Mouse (Mus musculus) macrophage (primary cell): ENCODE measurements around the gene Gm42878. TPM values are rescaled to one million over a fixed set of nuclear protein-coding genes. Genes with fewer than 3 reads are reported as not detected.

Experiments used
- H3K27ac ChIP-seq: fragments of 350-480 bp; formaldehyde crosslinking; 2 replicates; pipeline ENCODE4 v1.9.0; 2021
- H3K36me3 ChIP-seq: fragments of 350-480 bp; formaldehyde crosslinking; 2 replicates; pipeline ENCODE4 v1.9.0; 2021; ENCODE audit errors: inconsistent target
- H3K4me3 ChIP-seq: fragments of 350-480 bp; formaldehyde crosslinking; 2 replicates; pipeline ENCODE4 v1.9.0; 2021; ENCODE audit errors: inconsistent target
- H3K79me2 ChIP-seq: fragments of 350-480 bp; formaldehyde crosslinking; 2 replicates; pipeline ENCODE4 v1.9.0; 2021; ENCODE audit errors: inconsistent target
- whole genome bisulfite sequencing: methylation state at CpG from one replicate; pipeline ENCODE4 v1.1.7; 2026; ENCODE audit warnings: inconsistent platforms; ENCODE audit not compliant: missing documents; 5-methylcytosine and 5-hydroxymethylcytosine counted together
- polyA plus RNA-seq: library from polyadenylated mRNA; stranded (reverse); fragments of 250-400 nt; gene quantifications from 3 replicates; pipeline ENCODE4 v1.2.4, GENCODE M21; 2018; ENCODE audit warnings: inconsistent platforms
- total RNA-seq, 78 experiments: library from RNA; depleted of rRNA; stranded (reverse); fragments of 250-400 nt; gene quantifications; 1 replicate in 9 of 78; 2 replicates in 24 of 78; 3 replicates in 43 of 78; 4 replicates in 2 of 78; pipeline ENCODE4 v1.2.4; 2018; ENCODE audit warnings: inconsistent platforms in 56 of 78

The Gm42878 gene
- total RNA-seq (2018; cell fraction: chromatin; rRNA removed): 1 to 10 TPM in 12 of 26 experiments, not detected in 14; 1.2 to 5.3 (median 1.9) TPM
- total RNA-seq (2018; cell fraction: cytosol; rRNA removed): under 1 TPM in 14 of 26 experiments, not detected in 12; 0.07 to 0.77 (median 0.18) TPM
- total RNA-seq (2018; cell fraction: nucleus; rRNA removed): 1 to 10 TPM in 4 of 26 experiments, under 1 TPM in 3, not detected in 19; 0.83 to 2.1 (median 1.0) TPM
- 0.11 to 0.26 TPM in 2 of 3 replicates, not detected in the other for polyA plus RNA-seq

DNA sequence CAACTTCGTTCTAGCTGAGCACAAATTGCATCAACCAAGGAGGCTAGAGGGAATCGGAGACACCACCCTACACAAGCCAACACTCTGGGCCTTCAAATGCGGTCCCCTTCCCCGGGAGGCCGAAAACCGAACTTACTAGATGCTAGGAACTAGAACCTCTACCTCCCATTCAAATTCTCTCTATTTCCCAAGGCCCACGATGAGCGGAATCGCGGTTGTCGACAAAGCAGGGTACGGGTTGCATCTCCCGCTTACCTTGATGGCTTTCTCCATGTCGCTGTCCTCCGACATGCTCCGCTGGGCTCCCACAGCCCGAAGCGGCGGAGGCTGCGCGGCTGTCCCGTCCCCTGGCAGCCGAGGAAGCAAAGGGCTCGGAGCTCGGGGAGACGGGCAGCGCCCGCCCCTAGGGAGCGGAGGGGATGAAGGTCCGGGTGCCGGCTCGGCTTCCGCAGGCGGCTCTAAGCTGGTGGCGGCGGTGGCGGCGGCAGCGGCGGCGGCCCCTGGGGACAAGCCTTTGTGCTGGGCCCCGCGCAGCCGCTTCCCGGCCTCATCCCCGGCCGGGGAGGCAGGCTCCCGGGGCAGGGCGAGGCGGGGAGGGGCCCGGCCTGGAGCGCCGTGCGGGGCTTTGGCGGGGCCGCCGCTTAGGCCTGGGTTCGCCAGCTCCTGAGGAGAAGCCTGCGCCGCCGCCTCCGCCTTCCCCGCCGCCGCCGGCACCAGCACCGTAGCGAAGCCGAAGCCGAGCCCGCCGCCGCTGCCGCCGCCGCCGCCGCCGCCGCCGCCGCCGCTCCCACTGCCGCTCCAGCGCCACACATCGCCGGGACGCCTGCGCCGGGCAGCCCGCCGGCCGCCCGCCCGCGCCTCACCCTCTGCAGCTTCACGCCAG lies at the start of gene Gm42878, which contains the start of gene Adam1a:
Gm42878 (minus strand) TSS at position 573 of the 883 bp plus-strand sequence.
Adam1a (minus strand) TSS at position 573 of the 883 bp plus-strand sequence.
- WGBS: 1% methylated on average over 41 of the region's 97 CpGs
- peak within 1 kb of the TSS; percentile 92 for H3K4me3 ChIP-seq
- H3K36me3 ChIP-seq: no peaks in the 10 kb centered on the region
- peaks cover 49% of the 10 kb centered on the region for H3K79me2 ChIP-seq
- H3K27ac ChIP-seq: peak within 1 kb of the TSS; percentile 32; the same call in 1 of the 2 replicates

DNA sequence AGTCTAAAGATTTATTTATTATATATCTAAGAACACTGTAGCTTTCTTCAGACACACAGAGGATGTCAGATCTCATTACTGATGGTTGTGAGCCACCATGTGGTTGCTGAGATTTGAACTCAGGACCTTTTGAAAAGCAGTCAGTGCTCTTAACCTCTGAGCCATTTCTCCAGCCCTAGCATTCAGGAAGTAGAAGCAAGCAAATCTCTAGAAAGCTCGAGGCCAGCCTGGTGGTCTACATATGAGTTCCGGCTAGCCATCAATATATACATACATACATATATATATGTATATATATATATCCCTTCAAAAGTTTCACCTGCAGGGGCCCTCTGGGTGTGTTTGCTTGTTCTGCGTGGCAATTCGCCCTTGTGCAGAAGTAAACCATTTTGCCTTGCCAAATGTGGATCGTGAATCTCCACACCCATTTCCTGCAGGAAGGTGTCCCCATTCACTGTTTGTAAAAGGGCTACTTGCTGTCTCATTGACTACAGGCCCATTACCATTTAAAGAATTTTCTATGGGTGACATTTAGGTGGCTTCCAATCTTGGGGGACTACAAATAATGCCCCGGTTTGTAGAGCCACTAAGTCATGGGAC lies 49.5 kb upstream of the Gm42878 start:
- H3K36me3 ChIP-seq: 0 out of 2 replicates have a peak, but pooled peaks cover 7% of the 10 kb centered on the region
- peak overlapping the region; percentile 87 for H3K27ac ChIP-seq
- WGBS: 73% methylated on average over 6 of the region's 6 CpGs
- peaks cover 34% of the 10 kb centered on the region for H3K79me2 ChIP-seq
- no peak overlapping the region for H3K4me3 ChIP-seq

DNA sequence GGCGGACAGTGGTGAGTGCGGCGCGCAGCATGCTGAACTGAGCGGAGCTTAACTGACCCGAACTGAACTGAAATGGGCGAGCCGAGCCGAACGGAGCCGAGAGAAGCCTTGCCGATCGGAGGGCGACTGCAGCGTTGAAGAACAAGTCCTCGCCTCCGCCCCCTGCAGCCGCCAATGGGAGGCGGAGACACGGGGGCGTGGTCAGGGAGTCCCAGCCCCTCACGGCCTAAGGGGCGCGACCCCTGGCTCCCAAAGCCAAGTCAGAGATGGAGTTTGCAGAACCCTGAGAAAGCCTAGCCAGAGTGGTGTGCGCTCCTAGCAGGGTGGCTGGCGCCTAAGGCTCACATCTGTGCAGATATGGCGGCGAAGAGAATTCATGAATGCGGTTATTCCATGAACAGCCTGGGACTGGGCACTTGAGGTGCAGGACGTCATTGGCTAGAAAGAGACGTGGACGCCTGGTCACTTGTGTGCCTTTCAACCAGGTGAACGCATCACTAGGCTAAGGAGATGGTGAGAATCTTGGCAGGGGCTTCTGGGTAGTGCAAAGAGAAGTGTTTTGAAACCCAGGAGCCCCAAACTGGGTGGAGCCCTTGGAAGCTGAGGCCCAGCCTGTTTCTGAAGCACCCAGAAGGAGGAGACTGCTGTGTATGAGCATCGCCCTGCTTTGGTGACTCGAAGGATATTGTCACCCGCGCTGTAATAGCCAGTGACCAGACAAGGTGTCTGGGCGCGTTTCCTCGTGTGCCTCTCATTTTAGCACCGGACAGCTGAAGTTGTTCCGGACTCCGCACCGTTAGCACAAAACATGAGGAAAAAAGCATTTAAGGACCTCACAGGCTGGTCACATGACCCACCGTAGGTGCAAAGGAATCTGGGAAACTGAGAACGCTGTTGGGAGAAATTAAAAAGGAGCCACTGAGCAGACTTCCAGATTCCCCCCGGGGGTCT lies 48.4 kb upstream of the Gm42878 start, which contains the start of gene Aldh2:
Aldh2 (minus strand) TSS at position 374 of the 951 bp plus-strand sequence.
- 2% methylated on average over 47 of the region's 47 CpGs for WGBS
- Histone ChIP-seq H3K79me2 (peaks cover 45% of the 10 kb centered on the region), H3K36me3 (0 out of 2 replicates have a peak, but pooled peaks cover 8% of the 10 kb centered on the region), H3K4me3 (peak within 1 kb of the TSS; percentile 69), H3K27ac (peak within 1 kb of the TSS; percentile 87)

DNA sequence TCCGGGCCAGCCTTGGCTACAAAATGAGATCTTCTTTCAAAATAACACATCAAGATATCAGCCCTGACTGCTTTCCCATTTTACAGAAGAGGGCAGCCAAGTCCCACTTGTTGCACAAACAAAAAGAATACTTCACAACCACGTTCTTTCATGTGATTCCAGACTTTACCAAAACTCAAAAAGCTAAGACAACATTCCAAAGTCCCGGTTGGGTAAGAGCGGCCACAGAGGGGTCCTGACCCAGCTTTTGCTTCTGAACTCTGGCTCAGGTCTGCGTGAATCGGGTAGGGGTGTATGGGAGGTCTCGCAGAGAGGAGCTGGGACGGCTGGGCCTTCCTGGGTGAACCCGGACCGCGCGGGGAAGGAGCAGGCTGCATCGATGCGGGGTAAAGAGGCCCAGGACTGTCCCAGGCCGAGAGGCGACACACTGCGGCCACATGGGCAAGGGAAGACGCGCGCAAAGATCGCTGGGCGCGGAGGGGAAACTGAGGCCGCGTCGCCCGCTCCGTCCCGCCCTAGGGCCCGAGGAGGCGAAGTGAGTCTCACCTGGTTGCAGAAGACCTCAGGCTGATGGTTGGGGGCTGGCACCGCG lies 47.6 kb upstream of the Gm42878 start:
- peak overlapping the region; percentile 69 for H3K4me3 ChIP-seq
- peak overlapping the region; percentile 44 for H3K27ac ChIP-seq
- peaks cover 53% of the 10 kb centered on the region for H3K79me2 ChIP-seq
- 2% methylated on average over 30 of the region's 33 CpGs for WGBS
- 0 out of 2 replicates have a peak, but pooled peaks cover 8% of the 10 kb centered on the region for H3K36me3 ChIP-seq

DNA sequence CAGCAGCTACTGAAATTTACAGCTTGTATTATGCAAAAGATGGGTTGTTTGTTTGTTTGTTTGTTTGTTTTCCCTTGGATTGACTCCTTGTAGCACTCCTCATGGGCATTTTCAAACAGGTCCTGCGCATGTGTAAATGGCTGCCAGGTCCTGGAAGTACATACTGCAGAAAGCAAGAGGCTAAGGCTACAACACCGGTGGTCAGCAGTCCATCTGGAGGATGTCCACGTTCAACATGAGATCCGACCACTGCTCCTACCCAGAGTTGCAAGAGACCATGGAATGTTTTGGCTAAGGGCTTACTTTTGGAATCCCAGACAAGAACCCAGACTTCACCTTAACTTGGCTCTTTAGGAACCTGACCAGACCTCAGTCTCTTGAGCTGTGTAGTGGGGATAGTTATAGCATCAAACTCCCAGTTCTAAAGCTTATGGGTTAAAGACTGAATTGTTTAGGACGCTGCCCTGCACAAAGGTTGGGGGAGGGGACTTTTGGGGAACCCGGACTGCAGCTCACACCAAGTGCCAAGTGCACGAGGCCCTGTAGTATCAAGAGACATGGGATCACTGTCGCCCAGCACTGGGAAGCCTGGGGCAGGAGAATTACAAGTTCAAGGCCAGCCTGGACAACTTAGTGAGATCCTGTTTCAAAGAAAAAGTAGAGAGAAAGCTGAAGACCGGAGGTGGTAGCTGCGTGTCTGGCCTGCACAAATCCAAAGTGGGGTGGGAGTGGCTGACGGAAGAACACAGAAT lies 47.0 kb upstream of the Gm42878 start:
- Histone ChIP-seq H3K27ac (peak overlapping the region; percentile 44), H3K79me2 (peaks cover 60% of the 10 kb centered on the region), H3K4me3 (peak overlapping the region; percentile 69), H3K36me3 (0 out of 2 replicates have a peak, but pooled peaks cover 8% of the 10 kb centered on the region)
- 28% methylated on average over 11 of the region's 11 CpGs for WGBS

DNA sequence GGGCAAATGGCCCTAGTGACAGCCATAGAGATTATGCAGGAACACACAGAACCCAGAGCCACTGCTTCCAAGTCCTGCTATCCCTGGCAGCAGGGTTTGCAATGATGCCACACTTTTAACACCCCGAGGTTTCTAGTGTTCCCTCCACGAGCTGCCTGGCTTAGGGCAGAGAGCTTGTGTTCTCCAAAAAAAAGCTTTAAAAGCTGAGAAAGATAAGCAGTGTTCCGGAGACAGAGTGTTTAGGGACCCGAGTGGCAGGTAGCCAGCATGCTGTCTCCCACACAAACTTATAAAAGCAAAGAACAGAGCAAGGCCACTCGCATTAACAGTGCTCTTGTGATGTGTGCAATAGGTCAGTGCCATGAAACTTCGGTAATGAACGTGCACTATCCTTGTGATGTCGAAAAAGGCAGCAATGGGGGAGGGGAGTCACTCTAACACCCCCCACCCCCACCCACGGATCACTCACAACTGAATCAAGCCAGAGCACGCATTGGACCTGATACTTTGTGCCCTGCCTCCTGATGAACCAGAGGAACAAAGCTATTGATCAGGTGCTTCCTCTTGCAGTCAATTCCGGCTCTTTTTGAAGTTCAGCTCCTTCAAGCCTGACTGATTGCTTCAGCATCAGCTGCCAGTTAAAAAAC lies 46.3 kb upstream of the Gm42878 start:
- Histone ChIP-seq H3K27ac (0 out of 2 replicates have a peak overlapping the region, but pooled peaks have one; percentile 44), H3K4me3 (peak overlapping the region; percentile 69; the same call in 1 of the 2 replicates), H3K36me3 (0 out of 2 replicates have a peak, but pooled peaks cover 8% of the 10 kb centered on the region), H3K79me2 (peaks cover 66% of the 10 kb centered on the region)
- 36% methylated on average over 11 of the region's 11 CpGs for WGBS

DNA sequence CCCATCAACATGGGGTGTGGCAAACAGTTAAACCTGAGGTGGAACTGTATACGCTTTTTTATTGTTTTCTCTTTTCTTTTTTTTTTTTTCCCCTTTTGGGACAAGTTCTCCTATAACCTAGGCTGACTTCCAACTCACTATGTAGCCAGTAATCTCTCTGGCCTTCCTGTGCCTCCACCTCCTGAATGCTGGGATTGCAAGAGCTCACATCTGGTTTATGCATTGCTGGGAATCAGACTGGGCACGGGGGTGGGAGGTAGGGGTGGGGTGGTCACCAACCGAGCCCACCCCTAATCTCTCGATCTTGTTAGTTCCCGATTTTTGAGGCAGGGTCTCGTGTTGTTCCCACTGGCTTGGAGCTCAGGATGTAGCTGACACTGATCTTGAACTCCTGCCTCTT lies 44.6 kb upstream of the Gm42878 start:
- H3K36me3 ChIP-seq: 0 out of 2 replicates have a peak, but pooled peaks cover 8% of the 10 kb centered on the region
- H3K4me3 ChIP-seq: no peak overlapping the region
- no peak overlapping the region for H3K27ac ChIP-seq
- H3K79me2 ChIP-seq: peaks cover 79% of the 10 kb centered on the region
- 87% methylated on average over 5 of the region's 6 CpGs for WGBS

DNA sequence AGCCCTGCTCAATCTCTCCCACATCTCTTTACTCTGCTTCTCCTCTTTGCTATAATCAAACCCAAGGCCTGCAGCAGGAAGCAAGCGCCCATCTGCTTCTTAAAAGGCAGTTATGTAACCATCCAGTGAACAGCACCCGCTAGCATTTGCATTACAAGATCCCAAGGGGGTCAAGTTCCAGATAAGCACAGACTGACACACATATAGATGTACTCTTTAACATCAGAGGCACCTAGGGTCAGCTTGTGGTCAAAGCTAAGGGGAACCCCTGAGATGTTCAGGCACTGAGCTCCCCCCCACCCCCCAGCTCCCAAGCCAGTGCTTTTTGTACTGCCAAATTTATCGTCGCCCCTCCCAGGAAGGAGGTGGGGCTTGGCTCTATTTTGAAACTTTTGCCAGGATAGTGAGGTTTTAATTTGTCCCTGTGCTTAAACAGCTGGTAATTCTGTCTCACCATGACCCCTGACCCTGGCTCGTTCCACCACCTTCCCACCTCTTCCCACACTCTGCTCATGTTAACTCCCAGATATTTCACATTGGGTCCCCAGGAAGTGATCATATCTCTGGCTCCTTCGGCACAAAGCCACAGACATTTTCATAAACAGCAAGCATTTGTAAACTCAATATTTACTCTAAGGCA lies 41.2 kb upstream of the Gm42878 start:
- Histone ChIP-seq H3K27ac (peak overlapping the region; percentile 78), H3K36me3 (0 out of 2 replicates have a peak, but pooled peaks cover 8% of the 10 kb centered on the region), H3K79me2 (peaks cover 94% of the 10 kb centered on the region), H3K4me3 (peak overlapping the region; percentile 0; the same call in 1 of the 2 replicates)
- under 1% methylated on average over 6 of the region's 6 CpGs for WGBS

DNA sequence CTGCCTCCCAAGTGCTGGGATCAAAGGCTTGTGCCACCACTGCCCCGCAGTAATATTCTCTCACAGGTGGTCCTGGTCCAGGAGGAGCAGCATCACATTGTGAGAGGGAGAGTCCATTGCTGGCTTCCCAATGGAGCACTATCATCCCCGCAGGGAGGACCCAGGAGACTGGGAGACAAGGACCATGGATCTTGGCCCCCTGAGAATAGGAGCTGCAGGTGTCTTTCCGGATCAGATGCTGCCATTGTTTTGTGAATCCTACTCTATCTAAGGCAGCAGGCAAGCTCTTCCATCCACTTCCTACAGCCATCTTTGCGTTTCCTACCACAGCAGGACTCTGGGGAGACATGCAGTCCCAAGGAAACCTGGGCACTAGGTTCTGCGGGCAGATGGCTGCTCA lies 40.4 kb upstream of the Gm42878 start:
- 80% methylated on average over 5 of the region's 5 CpGs for WGBS
- peaks cover 9% of the 10 kb centered on the region for H3K36me3 ChIP-seq
- no peak overlapping the region for H3K4me3 ChIP-seq
- H3K27ac ChIP-seq: peak overlapping the region; percentile 78
- peaks cover 94% of the 10 kb centered on the region for H3K79me2 ChIP-seq

DNA sequence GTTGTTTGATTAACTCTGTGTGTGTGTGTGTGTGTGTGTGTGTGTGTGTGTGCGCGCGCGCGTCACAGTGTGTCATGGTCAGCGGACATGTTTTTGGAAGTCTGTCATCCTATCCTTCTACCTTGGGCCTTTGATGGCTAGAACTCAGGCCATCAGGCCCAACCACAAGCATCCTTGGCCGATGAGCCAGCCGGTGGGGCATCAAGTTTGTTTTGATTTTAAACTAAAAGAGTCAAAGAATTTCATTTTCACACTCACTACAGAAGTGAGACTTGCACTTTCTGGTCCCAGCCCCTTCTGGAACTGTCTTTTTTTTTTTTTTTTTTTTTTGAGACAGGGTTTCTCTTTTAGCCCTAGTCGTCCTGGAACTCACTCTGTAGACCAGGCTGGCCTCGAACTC lies 39.7 kb upstream of the Gm42878 start:
- Histone ChIP-seq H3K36me3 (peaks cover 11% of the 10 kb centered on the region), H3K79me2 (peaks cover 94% of the 10 kb centered on the region), H3K27ac (peak overlapping the region; percentile 78), H3K4me3 (no peak overlapping the region)
- WGBS: 87% methylated on average over 10 of the region's 10 CpGs

DNA sequence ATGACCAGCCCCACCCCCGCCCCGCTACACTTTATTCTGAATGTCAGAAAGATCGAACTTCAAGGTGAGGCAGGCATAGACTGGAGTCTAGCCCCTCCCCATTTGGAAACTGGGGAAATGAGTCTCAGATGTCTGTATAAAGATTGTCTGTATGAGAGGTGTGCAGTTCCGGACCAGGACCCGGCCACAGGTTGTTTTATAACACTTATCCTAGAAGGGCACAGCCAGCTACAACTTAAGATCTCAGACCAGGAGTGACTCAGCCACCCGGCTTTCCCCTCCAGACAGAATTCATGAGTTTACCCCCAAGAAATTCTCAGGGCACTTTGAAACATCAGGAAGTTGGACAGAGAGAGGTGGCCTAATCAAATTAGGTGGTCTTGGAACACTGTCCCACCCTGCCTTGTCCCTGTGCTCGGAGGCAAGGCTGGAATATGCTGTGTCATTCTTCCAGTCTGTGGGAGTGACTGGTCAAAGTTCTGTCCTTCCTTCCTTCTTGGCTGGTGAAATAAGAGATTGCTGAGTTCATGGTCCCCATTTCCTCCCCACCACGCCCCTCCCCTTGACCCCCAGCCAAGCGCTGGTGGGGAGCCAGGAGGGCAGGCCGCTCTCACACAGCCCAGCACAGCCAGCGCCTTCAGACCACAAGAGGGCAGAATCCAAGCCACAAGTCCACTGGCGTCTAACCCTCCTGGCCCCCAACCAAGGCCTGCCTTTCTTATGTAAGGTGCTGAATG lies 38.7 kb upstream of the Gm42878 start:
- Histone ChIP-seq H3K4me3 (peak overlapping the region; percentile 10; the same call in 1 of the 2 replicates), H3K27ac (peak overlapping the region; percentile 78), H3K36me3 (peaks cover 18% of the 10 kb centered on the region), H3K79me2 (peaks cover 92% of the 10 kb centered on the region)
- 9% methylated on average over 10 of the region's 12 CpGs for WGBS
